Mouse (Mus musculus): ENCODE measurements at regions not wholly inside any gene's neighbourhood (a gene's known extent, or its start where the extent isn't known, plus 50 kb on each side); places are given as distances from the start of the nearest gene placed in this dataset.

- no peaks in the 10 kb centered on the region for H3K27me3 ChIP-seq (replicated peaks; ENCODE audit: control insufficient read depth, insufficient read depth, low read length)
- no peak overlapping the region for H3K9ac ChIP-seq (ENCODE audit: low read depth, low read length)
- no peak overlapping the region for H3K4me2 ChIP-seq (replicated peaks; ENCODE audit: low read depth)
- H3K4me3 ChIP-seq (ENCODE audit: low read depth, low read length): no peak overlapping the region
- WGBS: 84% methylated on average over 4 of the region's 4 CpGs
- H3K4me1 ChIP-seq (replicated peaks; ENCODE audit: control insufficient read depth, insufficient read depth, low read length): no peaks in the 10 kb centered on the region
- no peak for ATAC-seq
- no peak for TF ChIP-seq CTCF (IDR thresholded peaks at IDR 0.05; ENCODE audit: low read depth)
- H3K27ac ChIP-seq (ENCODE audit: low read depth, low read length): no peak overlapping the region
- H3K9me3 ChIP-seq (ENCODE audit: control insufficient read depth): no peaks in the 10 kb centered on the region
- no peaks in the 10 kb centered on the region for H3K36me3 ChIP-seq (ENCODE audit: control insufficient read depth, insufficient read depth)
These were observed 189.5 kb upstream of the Maf start for GRCm38 (mm10) chr8:115897086-115897485.

GRCm38 (mm10) chr8:115896066-115896465 lies 188.5 kb upstream of the Maf start:
- H3K27ac ChIP-seq (ENCODE audit: low read depth, low read length): no peak overlapping the region
- no peak overlapping the region for H3K4me2 ChIP-seq (replicated peaks; ENCODE audit: low read depth)
- WGBS: 94% methylated on average over 4 of the region's 4 CpGs
- no peak for TF ChIP-seq CTCF (IDR thresholded peaks at IDR 0.05; ENCODE audit: low read depth)
- no peak overlapping the region for H3K9ac ChIP-seq (ENCODE audit: low read depth, low read length)
- no peaks in the 10 kb centered on the region for H3K9me3 ChIP-seq (ENCODE audit: control insufficient read depth)
- no peak for ATAC-seq
- H3K4me3 ChIP-seq (ENCODE audit: low read depth, low read length): no peak overlapping the region
- no peaks in the 10 kb centered on the region for H3K4me1 ChIP-seq (replicated peaks; ENCODE audit: control insufficient read depth, insufficient read depth, low read length)
- H3K27me3 ChIP-seq (replicated peaks; ENCODE audit: control insufficient read depth, insufficient read depth, low read length): no peaks in the 10 kb centered on the region
- H3K36me3 ChIP-seq (ENCODE audit: control insufficient read depth, insufficient read depth): no peaks in the 10 kb centered on the region

GRCm38 (mm10) chr8:115888278-115888677 lies 180.7 kb upstream of the Maf start:
- 84% methylated on average over 4 of the region's 4 CpGs for WGBS
- TF ChIP-seq CTCF (IDR thresholded peaks at IDR 0.05; ENCODE audit: low read depth): no peak
- H3K9me3 ChIP-seq (ENCODE audit: control insufficient read depth): no peaks in the 10 kb centered on the region

GRCm38 (mm10) chr8:115885121-115885743 lies 177.6 kb upstream of the Maf start:
- Histone ChIP-seq H3K9ac (ENCODE audit: low read depth, low read length) (no peak overlapping the region), H3K9me3 (ENCODE audit: control insufficient read depth) (no peaks in the 10 kb centered on the region), H3K4me3 (ENCODE audit: low read depth, low read length) (no peak overlapping the region), H3K27me3 (replicated peaks; ENCODE audit: control insufficient read depth, insufficient read depth, low read length) (no peaks in the 10 kb centered on the region), H3K36me3 (ENCODE audit: control insufficient read depth, insufficient read depth) (no peaks in the 10 kb centered on the region), H3K4me1 (replicated peaks; ENCODE audit: control insufficient read depth, insufficient read depth, low read length) (0 out of 2 replicates have a peak, but pooled peaks cover 7% of the 10 kb centered on the region), H3K4me2 (replicated peaks; ENCODE audit: low read depth) (no peak overlapping the region), H3K27ac (ENCODE audit: low read depth, low read length) (no peak overlapping the region)
- peak; percentile 70 for ATAC-seq
- 25% methylated on average over 2 of the region's 2 CpGs for WGBS
- TF ChIP-seq CTCF (IDR thresholded peaks at IDR 0.05; ENCODE audit: low read depth): no peak

More at GRCm38 (mm10) chr8:115888278-115888677, 180.7 kb upstream of the Maf start:
- H3K27ac ChIP-seq (ENCODE audit: low read depth, low read length): no peak overlapping the region
- H3K9ac ChIP-seq (ENCODE audit: low read depth, low read length): no peak overlapping the region
- H3K4me2 ChIP-seq (replicated peaks; ENCODE audit: low read depth): no peak overlapping the region
- no peaks in the 10 kb centered on the region for H3K36me3 ChIP-seq (ENCODE audit: control insufficient read depth, insufficient read depth)
- no peak for ATAC-seq
- H3K4me1 ChIP-seq (replicated peaks; ENCODE audit: control insufficient read depth, insufficient read depth, low read length): 0 out of 2 replicates have a peak, but pooled peaks cover 7% of the 10 kb centered on the region
- no peaks in the 10 kb centered on the region for H3K27me3 ChIP-seq (replicated peaks; ENCODE audit: control insufficient read depth, insufficient read depth, low read length)
- no peak overlapping the region for H3K4me3 ChIP-seq (ENCODE audit: low read depth, low read length)

- Histone ChIP-seq H3K27ac (ENCODE audit: low read depth, low read length) (no peak overlapping the region), H3K4me3 (ENCODE audit: low read depth, low read length) (no peak overlapping the region), H3K4me2 (replicated peaks; ENCODE audit: low read depth) (no peak overlapping the region), H3K4me1 (replicated peaks; ENCODE audit: control insufficient read depth, insufficient read depth, low read length) (0 out of 2 replicates have a peak, but pooled peaks cover 7% of the 10 kb centered on the region), H3K9ac (ENCODE audit: low read depth, low read length) (no peak overlapping the region), H3K9me3 (ENCODE audit: control insufficient read depth) (no peaks in the 10 kb centered on the region), H3K36me3 (ENCODE audit: control insufficient read depth, insufficient read depth) (no peaks in the 10 kb centered on the region), H3K27me3 (replicated peaks; ENCODE audit: control insufficient read depth, insufficient read depth, low read length) (no peaks in the 10 kb centered on the region)
- 57% methylated on average over 3 of the region's 3 CpGs for WGBS
- no peak for ATAC-seq
- TF ChIP-seq CTCF (IDR thresholded peaks at IDR 0.05; ENCODE audit: low read depth): no peak
These were observed 176.2 kb upstream of the Maf start for GRCm38 (mm10) chr8:115883808-115884207.

GRCm38 (mm10) chr8:115881881-115882280 lies 174.3 kb upstream of the Maf start:
- ATAC-seq: no peak
- no peak overlapping the region for H3K4me3 ChIP-seq (ENCODE audit: low read depth, low read length)
- H3K36me3 ChIP-seq (ENCODE audit: control insufficient read depth, insufficient read depth): no peaks in the 10 kb centered on the region
- 85% methylated on average over 8 of the region's 8 CpGs for WGBS
- 0 out of 2 replicates have a peak, but pooled peaks cover 7% of the 10 kb centered on the region for H3K4me1 ChIP-seq (replicated peaks; ENCODE audit: control insufficient read depth, insufficient read depth, low read length)
- H3K9me3 ChIP-seq (ENCODE audit: control insufficient read depth): no peaks in the 10 kb centered on the region
- no peak overlapping the region for H3K4me2 ChIP-seq (replicated peaks; ENCODE audit: low read depth)
- H3K27ac ChIP-seq (ENCODE audit: low read depth, low read length): no peak overlapping the region
- TF ChIP-seq CTCF (IDR thresholded peaks at IDR 0.05; ENCODE audit: low read depth): no peak
- no peak overlapping the region for H3K9ac ChIP-seq (ENCODE audit: low read depth, low read length)
- H3K27me3 ChIP-seq (replicated peaks; ENCODE audit: control insufficient read depth, insufficient read depth, low read length): no peaks in the 10 kb centered on the region

Measured in intestine, postnatal 0 days (tissue).